Mouse (Mus musculus) bone marrow, adult 2 months (tissue): ENCODE data around the gene Pip4k2b. TPM values are rescaled to one million over a fixed set of nuclear protein-coding genes. Genes with fewer than 3 reads are reported as not detected.

ENCODE experiments used
- H3K27ac ChIP-seq: fragments of 200-500 bp; 2 replicates; pipeline ENCODE4 v1.5.1; 2012; ENCODE audit warnings: low read depth, mild to moderate bottlenecking, control low read depth, inconsistent platforms, low read length; ENCODE audit not compliant: control insufficient read depth, poor library complexity, insufficient read depth
- H3K4me1 ChIP-seq: fragments of 200-500 bp; 2 replicates; pipeline ENCODE4 v1.6.1; 2011; ENCODE audit warnings: low read length; ENCODE audit not compliant: control insufficient read depth, insufficient read depth
- H3K4me3 ChIP-seq: fragments of 200-500 bp; replicated peaks from 2 replicates; pipeline ENCODE3; 2011; ENCODE audit warnings: mild to moderate bottlenecking, low read depth, low read length, control low read depth; ENCODE audit not compliant: control insufficient read depth
- CTCF ChIP-seq: fragments of 200-500 bp; IDR thresholded peaks from 2 replicates; pipeline ENCODE4 v1.5.1; 2011; ENCODE audit warnings: low read length, control low read depth; ENCODE audit not compliant: control insufficient read depth, insufficient read depth
- POLR2A ChIP-seq: fragments of 200-500 bp; IDR thresholded peaks from 2 replicates; pipeline ENCODE4 v1.6.1; 2011; ENCODE audit warnings: low read depth, mild to moderate bottlenecking, control low read depth, low read length, borderline replicate concordance; ENCODE audit not compliant: control insufficient read depth
- WGBS: fragments of 180-500 bp; shearing (Covaris S2); methylation state at CpG from one replicate; pipeline ENCODE4 v1.1.7; 2018; 5-methylcytosine and 5-hydroxymethylcytosine counted together
- polyA plus RNA-seq: library from polyadenylated mRNA; stranded (reverse); fragments of >200 nt; gene quantifications from 2 replicates; pipeline ENCODE4 v1.2.4, GENCODE M21; 2011; ENCODE audit warnings: low replicate concordance; ENCODE audit not compliant: missing spikeins, insufficient read depth, insufficient read length

Pip4k2b gene
- polyA plus RNA-seq, 1 experiment, result 11.7 TPM

- Histone ChIP-seq H3K27ac (peak overlapping the region; percentile 91), H3K4me1 (peaks cover 15% of the 10 kb centered on the region), H3K4me3 (peak overlapping the region; percentile 16)
- TF ChIP-seq CTCF, result no peak
- TF ChIP-seq POLR2A, result no peak
- WGBS, result 30% methylated on average over 7 of the region's 7 CpGs
Measured at GRCm38 (mm10) chr11:97728730-97729129, 15.8 kb downstream of the Pip4k2b start.

GRCm38 (mm10) chr11:97728311-97728710, 16.2 kb downstream of the Pip4k2b start:
- 13% methylated on average over 7 of the region's 7 CpGs for WGBS
- peak; percentile 2; the same call in 1 of the 2 replicates for TF ChIP-seq CTCF
- TF ChIP-seq POLR2A, result no peak
- peak overlapping the region; percentile 91 for H3K27ac ChIP-seq
- peaks cover 17% of the 10 kb centered on the region for H3K4me1 ChIP-seq
- peak overlapping the region; percentile 16 for H3K4me3 ChIP-seq

- WGBS, result 20% methylated on average over 7 of the region's 7 CpGs
- H3K4me1 ChIP-seq, result peaks cover 16% of the 10 kb centered on the region
- TF ChIP-seq POLR2A (no peak), CTCF (no peak)
- no peak overlapping the region for H3K4me3 ChIP-seq
- H3K27ac ChIP-seq, result no peak overlapping the region
Measured at GRCm38 (mm10) chr11:97723709-97724108, 20.8 kb downstream of the Pip4k2b start.

GRCm38 (mm10) chr11:97721338-97721737, 23.2 kb downstream of the Pip4k2b start:
- 88% methylated on average over 4 of the region's 4 CpGs for WGBS
- Histone ChIP-seq H3K4me1 (peaks cover 8% of the 10 kb centered on the region), H3K4me3 (no peak overlapping the region), H3K27ac (no peak overlapping the region)
- TF ChIP-seq CTCF (no peak), POLR2A (no peak)

GRCm38 (mm10) chr11:97719041-97719440, 25.5 kb downstream of the Pip4k2b start:
- WGBS, result 68% methylated on average over 4 of the region's 4 CpGs
- Histone ChIP-seq H3K4me3 (no peak overlapping the region), H3K4me1 (peaks cover 10% of the 10 kb centered on the region), H3K27ac (peak overlapping the region; percentile 87)
- no peak for TF ChIP-seq CTCF
- no peak for TF ChIP-seq POLR2A

GRCm38 (mm10) chr11:97718281-97718860, 26.1 kb downstream of the Pip4k2b start:
- Histone ChIP-seq H3K4me1 (peaks cover 5% of the 10 kb centered on the region; the same call in 1 of the 2 replicates), H3K27ac (peak overlapping the region; percentile 87), H3K4me3 (peak overlapping the region; percentile 18)
- WGBS, result 8% methylated on average over 15 of the region's 15 CpGs
- TF ChIP-seq POLR2A, result no peak
- no peak for TF ChIP-seq CTCF

- TF ChIP-seq POLR2A, result no peak
- TF ChIP-seq CTCF, result no peak
- H3K27ac ChIP-seq, result peak overlapping the region; percentile 87
- 68% methylated on average over 26 of the region's 26 CpGs for WGBS
- peak overlapping the region; percentile 18 for H3K4me3 ChIP-seq
- peaks cover 5% of the 10 kb centered on the region; the same call in 1 of the 2 replicates for H3K4me1 ChIP-seq
Measured at GRCm38 (mm10) chr11:97717369-97718280, 26.9 kb downstream of the Pip4k2b start.

GRCm38 (mm10) chr11:97716021-97716420, 28.5 kb downstream of the Pip4k2b start:
- no peak for TF ChIP-seq CTCF
- TF ChIP-seq POLR2A, result no peak
- H3K27ac ChIP-seq, result no peak overlapping the region
- no peak overlapping the region for H3K4me3 ChIP-seq
- H3K4me1 ChIP-seq, result peaks cover 3% of the 10 kb centered on the region; the same call in 1 of the 2 replicates
- 81% methylated on average over 8 of the region's 8 CpGs for whole genome bisulfite sequencing
